Mouse (Mus musculus): ENCODE data around the gene Krtap19-4. TPM values are rescaled to one million over a fixed set of nuclear protein-coding genes. Genes with fewer than 3 reads are reported as not detected.

Gene Krtap19-4
- polyA plus RNA-seq (2015; fragmentation: Nextera tagmentation; extraction: Ambion mirVana): not detected in 2 replicates

- no peak within 1 kb of the TSS for H3K27ac ChIP-seq
- H3K9me3 ChIP-seq (replicated peaks): no peaks in the 10 kb centered on the region
- H3K27me3 ChIP-seq: no peaks in the 10 kb centered on the region
- no peak within 1 kb of the TSS for H3K4me2 ChIP-seq
- WGBS: 79% methylated on average over 5 of the region's 5 CpGs
- ATAC-seq (replicated peaks; ENCODE audit: insufficient number of reproducible peaks, insufficient read depth, low FRiP score, low read depth): no peak
- no peak within 1 kb of the TSS for H3K4me3 ChIP-seq
- H3K36me3 ChIP-seq: no peaks in the 10 kb centered on the region
- H3K4me1 ChIP-seq (replicated peaks): no peaks in the 10 kb centered on the region
- no peak within 1 kb of the TSS for H3K9ac ChIP-seq
Observed at GRCm38 (mm10) chr16:88884989-88885388, at the start of gene Krtap19-4. TSS of gene Krtap19-4 (minus strand) at chr16:88885089.

GRCm38 (mm10) chr16:88932165-88932564, 47.3 kb upstream of the Krtap19-4 start, which contains the start of gene Krtap19-9b:
TSS of gene Krtap19-9b (minus strand) at chr16:88932265.
- Histone ChIP-seq H3K36me3 (no peaks in the 10 kb centered on the region), H3K27me3 (no peaks in the 10 kb centered on the region), H3K4me1 (replicated peaks) (no peaks in the 10 kb centered on the region), H3K4me2 (no peak within 1 kb of the TSS), H3K4me3 (no peak within 1 kb of the TSS), H3K27ac (no peak within 1 kb of the TSS), H3K9me3 (replicated peaks) (no peaks in the 10 kb centered on the region), H3K9ac (no peak within 1 kb of the TSS)
- WGBS: 80% methylated on average over 3 of the region's 3 CpGs
- ATAC-seq (replicated peaks; ENCODE audit: insufficient number of reproducible peaks, insufficient read depth, low FRiP score, low read depth): no peak

GRCm38 (mm10) chr16:88896357-88896756, 11.5 kb upstream of the Krtap19-4 start, which contains the start of gene Krtap19-5:
TSS of gene Krtap19-5 (minus strand) at chr16:88896457.
- Histone ChIP-seq H3K9ac (no peak within 1 kb of the TSS), H3K4me2 (no peak within 1 kb of the TSS), H3K27me3 (no peaks in the 10 kb centered on the region), H3K36me3 (no peaks in the 10 kb centered on the region), H3K9me3 (replicated peaks) (no peaks in the 10 kb centered on the region), H3K27ac (no peak within 1 kb of the TSS), H3K4me3 (no peak within 1 kb of the TSS), H3K4me1 (replicated peaks) (no peaks in the 10 kb centered on the region)
- ATAC-seq (replicated peaks; ENCODE audit: insufficient number of reproducible peaks, insufficient read depth, low FRiP score, low read depth): no peak
- WGBS: 85% methylated on average over 6 of the region's 6 CpGs

GRCm38 (mm10) chr16:88886870-88887269, 2.0 kb upstream of the Krtap19-4 start:
- WGBS: 76% methylated on average over 6 of the region's 6 CpGs
- H3K36me3 ChIP-seq: no peaks in the 10 kb centered on the region
- no peak overlapping the region for H3K4me2 ChIP-seq
- H3K9me3 ChIP-seq (replicated peaks): no peaks in the 10 kb centered on the region
- H3K27me3 ChIP-seq: no peaks in the 10 kb centered on the region
- no peak overlapping the region for H3K4me3 ChIP-seq
- no peak overlapping the region for H3K9ac ChIP-seq
- no peaks in the 10 kb centered on the region for H3K4me1 ChIP-seq (replicated peaks)
- no peak for ATAC-seq (replicated peaks; ENCODE audit: insufficient number of reproducible peaks, insufficient read depth, low FRiP score, low read depth)
- no peak overlapping the region for H3K27ac ChIP-seq

GRCm38 (mm10) chr16:88877938-88878337, 7.0 kb downstream of the Krtap19-4 start, which contains the start of gene Krtap19-3:
TSS of gene Krtap19-3 (minus strand) at chr16:88878038.
- WGBS: 84% methylated on average over 2 of the region's 2 CpGs
- Histone ChIP-seq H3K4me3 (no peak within 1 kb of the TSS), H3K27me3 (no peaks in the 10 kb centered on the region), H3K27ac (no peak within 1 kb of the TSS), H3K9me3 (replicated peaks) (no peaks in the 10 kb centered on the region), H3K4me1 (replicated peaks) (no peaks in the 10 kb centered on the region), H3K4me2 (no peak within 1 kb of the TSS), H3K36me3 (no peaks in the 10 kb centered on the region), H3K9ac (no peak within 1 kb of the TSS)
- ATAC-seq (replicated peaks; ENCODE audit: insufficient number of reproducible peaks, insufficient read depth, low FRiP score, low read depth): no peak

GRCm38 (mm10) chr16:88874169-88874568, 10.7 kb downstream of the Krtap19-4 start, which contains the start of gene Krtap19-2:
TSS of gene Krtap19-2 (minus strand) at chr16:88874269.
- H3K36me3 ChIP-seq: no peaks in the 10 kb centered on the region
- H3K4me3 ChIP-seq: no peak within 1 kb of the TSS
- WGBS: 97% methylated on average over 3 of the region's 3 CpGs
- no peaks in the 10 kb centered on the region for H3K27me3 ChIP-seq
- no peaks in the 10 kb centered on the region for H3K4me1 ChIP-seq (replicated peaks)
- H3K9ac ChIP-seq: no peak within 1 kb of the TSS
- H3K4me2 ChIP-seq: no peak within 1 kb of the TSS
- no peak for ATAC-seq (replicated peaks; ENCODE audit: insufficient number of reproducible peaks, insufficient read depth, low FRiP score, low read depth)
- no peaks in the 10 kb centered on the region for H3K9me3 ChIP-seq (replicated peaks)
- H3K27ac ChIP-seq: no peak within 1 kb of the TSS

- Histone ChIP-seq H3K4me2 (no peak within 1 kb of the TSS), H3K36me3 (no peaks in the 10 kb centered on the region), H3K4me1 (replicated peaks) (no peaks in the 10 kb centered on the region), H3K27ac (no peak within 1 kb of the TSS), H3K9me3 (replicated peaks) (no peaks in the 10 kb centered on the region), H3K27me3 (no peaks in the 10 kb centered on the region), H3K4me3 (no peak within 1 kb of the TSS), H3K9ac (no peak within 1 kb of the TSS)
- no peak for ATAC-seq (replicated peaks; ENCODE audit: insufficient number of reproducible peaks, insufficient read depth, low FRiP score, low read depth)
- 82% methylated on average over 6 of the region's 6 CpGs for WGBS
Observed at GRCm38 (mm10) chr16:88869311-88869710, 15.6 kb downstream of the Krtap19-4 start, which contains the start of gene Krtap19-1. TSS of gene Krtap19-1 (minus strand) at chr16:88869411.

- H3K4me1 ChIP-seq (replicated peaks): no peaks in the 10 kb centered on the region
- no peak overlapping the region for H3K27ac ChIP-seq
Observed at GRCm38 (mm10) chr16:88864887-88865407, 19.9 kb downstream of the Krtap19-4 start.

GRCm38 (mm10) chr16:88851450-88851849, 33.4 kb downstream of the Krtap19-4 start:
- WGBS: 9% methylated on average over 5 of the region's 5 CpGs
- Histone ChIP-seq H3K27me3 (no peaks in the 10 kb centered on the region), H3K36me3 (no peaks in the 10 kb centered on the region), H3K27ac (no peak overlapping the region), H3K9me3 (replicated peaks) (no peaks in the 10 kb centered on the region), H3K4me3 (no peak overlapping the region), H3K4me1 (replicated peaks) (no peaks in the 10 kb centered on the region), H3K4me2 (no peak overlapping the region), H3K9ac (no peak overlapping the region)
- no peak for ATAC-seq (replicated peaks; ENCODE audit: insufficient number of reproducible peaks, insufficient read depth, low FRiP score, low read depth)

More at GRCm38 (mm10) chr16:88864887-88865407, 19.9 kb downstream of the Krtap19-4 start:
- H3K36me3 ChIP-seq: no peaks in the 10 kb centered on the region
- 76% methylated on average over 4 of the region's 4 CpGs for WGBS
- no peak overlapping the region for H3K9ac ChIP-seq
- H3K27me3 ChIP-seq: no peaks in the 10 kb centered on the region
- no peaks in the 10 kb centered on the region for H3K9me3 ChIP-seq (replicated peaks)
- ATAC-seq (replicated peaks; ENCODE audit: insufficient number of reproducible peaks, insufficient read depth, low FRiP score, low read depth): no peak
- H3K4me2 ChIP-seq: no peak overlapping the region
- no peak overlapping the region for H3K4me3 ChIP-seq

- Histone ChIP-seq H3K9ac (no peak overlapping the region), H3K4me1 (replicated peaks) (no peaks in the 10 kb centered on the region), H3K9me3 (replicated peaks) (no peaks in the 10 kb centered on the region), H3K4me3 (no peak overlapping the region), H3K27me3 (no peaks in the 10 kb centered on the region), H3K4me2 (no peak overlapping the region), H3K27ac (no peak overlapping the region), H3K36me3 (no peaks in the 10 kb centered on the region)
- WGBS: 79% methylated on average over 4 of the region's 4 CpGs
- ATAC-seq (replicated peaks; ENCODE audit: insufficient number of reproducible peaks, insufficient read depth, low FRiP score, low read depth): no peak
Observed at GRCm38 (mm10) chr16:88848558-88848957, 36.3 kb downstream of the Krtap19-4 start.

- H3K36me3 ChIP-seq: no peaks in the 10 kb centered on the region
- 89% methylated on average over 1 of the region's 1 CpGs for WGBS
- no peaks in the 10 kb centered on the region for H3K9me3 ChIP-seq (replicated peaks)
- H3K27me3 ChIP-seq: no peaks in the 10 kb centered on the region
- H3K4me1 ChIP-seq (replicated peaks): no peaks in the 10 kb centered on the region
- no peak overlapping the region for H3K4me3 ChIP-seq
- no peak for ATAC-seq (replicated peaks; ENCODE audit: insufficient number of reproducible peaks, insufficient read depth, low FRiP score, low read depth)
- H3K9ac ChIP-seq: no peak overlapping the region
- H3K4me2 ChIP-seq: no peak overlapping the region
- H3K27ac ChIP-seq: no peak overlapping the region
Observed at GRCm38 (mm10) chr16:88847363-88847762, 37.5 kb downstream of the Krtap19-4 start.
